ENCODE assay signal across 14 mouse cellular contexts in the genomic region with DNA sequence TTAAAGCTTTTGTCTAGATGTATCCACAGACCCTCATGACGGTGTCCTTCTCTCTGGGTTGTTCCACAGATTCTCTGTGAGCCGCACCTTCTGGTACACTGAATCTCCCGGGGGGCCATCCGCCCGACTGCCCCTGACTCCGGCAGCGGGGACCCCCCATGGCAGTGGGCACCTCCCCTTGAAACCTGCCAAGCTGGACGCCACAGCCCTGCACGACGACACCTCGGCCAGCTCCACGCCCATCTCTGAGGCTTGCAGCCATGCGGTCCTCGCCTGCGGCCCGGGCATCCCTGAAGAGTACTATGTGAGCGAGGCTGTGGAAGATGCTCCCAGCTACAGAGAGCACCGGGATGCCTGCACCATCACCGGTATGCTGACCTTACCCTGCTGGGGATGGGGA.
"Had no signal": no experiment of that assay in that cellular context is flagged by ENCODE, and none has a peak within 500 bp of the region (broad histone marks: within the 10 kb centered on the region; RNA-seq: fewer than 3 reads in every experiment).

No protein-coding gene starts in this region.

- H3K9me3 ChIP-seq: limb, embryonic 12.5 days; liver, embryonic 13.5 days; lung, embryonic 15.5 days; midbrain, embryonic 13.5 days; stomach, embryonic 15.5 days had no signal

- H3K9ac ChIP-seq: limb, embryonic 12.5 days; liver, embryonic 13.5 days; liver, postnatal 0 days; lung, embryonic 15.5 days; midbrain, embryonic 13.5 days; stomach, embryonic 15.5 days had no signal

- ATAC-seq: liver, postnatal 0 days; midbrain, embryonic 13.5 days had no signal

- DNase-seq: kidney, postnatal 14 days; layer of hippocampus, adult 9-11 months; layer of hippocampus, postnatal 36 days; liver; liver, embryonic 13.5 days; liver, postnatal 0 days; retina, postnatal 1 day; right cerebral cortex, postnatal 14 days; thymus, postnatal 4 days had no signal

- H3K36me3 ChIP-seq: liver, embryonic 13.5 days had no signal

- H3K27me3 ChIP-seq: limb, embryonic 12.5 days; liver, embryonic 13.5 days; lung, embryonic 15.5 days; midbrain, embryonic 13.5 days; stomach, embryonic 15.5 days had no signal

- H3K27ac ChIP-seq: limb, embryonic 12.5 days; liver, embryonic 13.5 days; lung, embryonic 15.5 days; midbrain, embryonic 13.5 days; stomach, embryonic 15.5 days had no signal

- H3K4me2 ChIP-seq: limb, embryonic 12.5 days; liver, embryonic 13.5 days; lung, embryonic 15.5 days; midbrain, embryonic 13.5 days; stomach, embryonic 15.5 days had no signal

- H3K4me3 ChIP-seq: limb, embryonic 12.5 days; liver, embryonic 13.5 days; lung, embryonic 15.5 days; midbrain, embryonic 13.5 days; myocyte; stomach, embryonic 15.5 days had no signal
